Mouse (Mus musculus) stomach, postnatal 0 days (tissue): ENCODE results near the gene Gcc2.

ENCODE experiments used
- CTCF ChIP-seq: IDR thresholded peaks from 2 replicates; pipeline ENCODE4 v1.5.1; 2016; ENCODE audit warnings: antibody characterized with exemption, low read depth, mild to moderate bottlenecking, moderate library complexity
- EP300 ChIP-seq: optimal IDR thresholded peaks from 2 replicates; pipeline ENCODE3; 2016; ENCODE audit warnings: antibody characterized with exemption

DNA sequence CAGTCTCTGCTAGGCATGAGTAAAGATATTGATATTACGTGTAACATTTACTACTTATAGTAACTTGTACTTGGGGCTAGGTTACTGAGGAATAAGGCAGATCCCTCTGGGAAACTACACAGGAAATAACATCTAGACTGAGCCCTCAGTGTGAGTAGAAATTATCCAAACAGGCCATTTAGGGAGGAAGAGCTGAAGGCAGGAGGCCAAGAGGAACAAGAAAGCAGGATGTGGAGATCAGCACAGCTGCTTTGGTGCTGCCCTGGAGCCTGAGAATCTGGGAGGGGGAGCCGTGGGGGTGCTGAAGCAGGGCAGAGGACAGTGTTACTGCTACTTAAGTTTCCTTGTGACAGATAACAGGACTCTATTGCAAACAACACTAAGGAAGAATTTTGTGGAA is 86.4 kb downstream of the Gcc2 start:
- TF ChIP-seq CTCF (no peak), EP300 (no peak)
